Mouse (Mus musculus): ENCODE measurements around the gene Pebp1. TPM values are rescaled to one million over a fixed set of nuclear protein-coding genes. Genes with fewer than 3 reads are reported as not detected.

The Pebp1 gene
- polyA plus RNA-seq, 1 experiment from 2014 or later: 289 TPM

DNA sequence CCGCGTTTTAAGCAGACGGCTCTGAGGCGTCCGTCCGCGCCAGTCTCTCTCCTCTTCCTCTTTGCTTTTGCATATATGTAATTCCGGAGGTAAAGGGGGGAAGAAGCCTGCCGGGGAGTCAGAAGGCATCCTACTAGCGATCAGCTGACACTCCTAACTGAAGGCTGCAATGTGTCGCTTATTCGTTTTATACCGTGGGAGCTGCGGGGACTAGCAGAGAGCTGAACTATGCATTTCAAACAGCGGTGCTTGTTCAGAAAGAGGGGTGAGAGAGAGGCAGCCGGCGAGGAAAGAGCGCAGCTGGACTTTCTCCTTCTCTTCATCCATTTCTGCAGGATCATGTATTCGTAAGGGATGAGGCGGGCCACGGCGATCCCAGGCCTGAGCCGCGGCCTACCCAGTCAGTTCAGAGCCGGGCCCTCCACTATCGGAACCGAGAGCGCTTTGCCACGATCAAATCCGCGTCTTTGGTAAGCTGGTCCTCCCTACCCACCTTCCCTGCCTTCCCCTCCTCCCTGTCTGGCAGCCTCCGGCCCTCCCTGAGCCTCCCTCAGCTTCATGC is 46.6 kb downstream of the Pebp1 start:
- 21% methylated on average over 32 of the region's 32 CpGs for WGBS
- peak; percentile 22 for DNase-seq (ENCODE audit: low spot score)
- H3K4me1 ChIP-seq (ENCODE audit: insufficient read depth, low read depth, low read length): no peaks in the 10 kb centered on the region
- no peak overlapping the region for H3K27ac ChIP-seq (ENCODE audit: low read length)
- peak overlapping the region; percentile 25 for H3K4me3 ChIP-seq (ENCODE audit: low read depth, low read length)
- H3K27me3 ChIP-seq (replicated peaks; ENCODE audit: insufficient read depth, low read length): no peaks in the 10 kb centered on the region
- no peak for ATAC-seq
- no peaks in the 10 kb centered on the region for H3K36me3 ChIP-seq (ENCODE audit: insufficient read depth, low read length)
- TF ChIP-seq EP300 (IDR thresholded peaks at IDR 0.05) (no peak), CTCF (IDR thresholded peaks at IDR 0.05) (no peak)
- no peak overlapping the region for H3K9ac ChIP-seq (replicated peaks; ENCODE audit: low read depth)
- no peaks in the 10 kb centered on the region for H3K9me3 ChIP-seq (ENCODE audit: low read length)
- H3K4me2 ChIP-seq (replicated peaks; ENCODE audit: low read depth, low read length): peak overlapping the region; percentile 43

DNA sequence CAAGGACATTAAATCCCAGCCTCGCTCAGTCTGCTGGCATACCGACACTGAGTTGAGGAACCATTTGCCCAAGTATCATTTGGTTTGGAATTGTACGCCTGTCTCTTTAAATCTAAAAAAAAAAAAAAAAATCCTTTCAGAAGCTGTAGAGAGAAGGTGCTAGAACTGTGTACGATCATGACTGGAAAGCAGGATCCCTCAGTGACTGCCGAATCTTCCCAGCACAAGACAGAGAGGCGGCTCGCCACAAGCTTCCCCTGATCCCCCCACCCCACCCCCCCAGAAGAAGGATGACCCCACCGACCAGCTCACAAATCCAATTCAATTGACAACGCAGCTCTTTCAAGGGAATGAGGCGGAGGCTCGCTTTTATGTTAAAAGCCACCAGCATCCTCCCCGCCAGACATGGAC is 47.1 kb downstream of the Pebp1 start:
- H3K27ac ChIP-seq (ENCODE audit: low read length): no peak overlapping the region
- no peaks in the 10 kb centered on the region for H3K9me3 ChIP-seq (ENCODE audit: low read length)
- no peaks in the 10 kb centered on the region for H3K36me3 ChIP-seq (ENCODE audit: insufficient read depth, low read length)
- no peak for ATAC-seq
- H3K27me3 ChIP-seq (replicated peaks; ENCODE audit: insufficient read depth, low read length): no peaks in the 10 kb centered on the region
- DNase-seq (ENCODE audit: low spot score): no peak
- H3K9ac ChIP-seq (replicated peaks; ENCODE audit: low read depth): no peak overlapping the region
- peak overlapping the region; percentile 25; the same call in 1 of the 2 replicates for H3K4me3 ChIP-seq (ENCODE audit: low read depth, low read length)
- TF ChIP-seq CTCF (IDR thresholded peaks at IDR 0.05): no peak
- H3K4me2 ChIP-seq (replicated peaks; ENCODE audit: low read depth, low read length): peak overlapping the region; percentile 43
- 17% methylated on average over 12 of the region's 12 CpGs for WGBS
- no peaks in the 10 kb centered on the region for H3K4me1 ChIP-seq (ENCODE audit: insufficient read depth, low read depth, low read length)

DNA sequence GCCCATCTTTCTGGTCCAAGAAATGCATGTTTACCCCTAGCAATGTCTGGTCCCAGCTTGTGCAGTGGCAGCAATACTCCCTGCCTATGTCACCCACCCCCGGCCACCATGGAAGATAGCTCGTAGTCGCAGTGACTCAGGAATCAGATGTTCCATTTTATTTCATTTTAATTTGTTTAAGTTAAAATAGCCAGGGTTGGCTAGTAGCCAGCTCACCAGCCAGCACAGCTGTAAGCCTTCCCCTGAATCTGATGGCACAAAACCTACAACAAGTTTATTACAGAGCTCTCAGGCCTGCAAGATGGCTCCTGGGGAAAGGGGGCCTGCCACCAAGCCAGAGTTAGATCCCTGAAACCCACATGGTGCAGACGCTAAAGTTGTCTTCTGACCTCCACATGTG is 48.3 kb downstream of the Pebp1 start:
- DNase-seq (ENCODE audit: low spot score): no peak
- ATAC-seq: no peak
- whole genome bisulfite sequencing: 56% methylated on average over 4 of the region's 4 CpGs
- H3K9me3 ChIP-seq (ENCODE audit: low read length): no peaks in the 10 kb centered on the region
- H3K4me3 ChIP-seq (ENCODE audit: low read depth, low read length): no peak overlapping the region
- H3K4me1 ChIP-seq (ENCODE audit: insufficient read depth, low read depth, low read length): no peaks in the 10 kb centered on the region
- no peak overlapping the region for H3K9ac ChIP-seq (replicated peaks; ENCODE audit: low read depth)
- H3K36me3 ChIP-seq (ENCODE audit: insufficient read depth, low read length): no peaks in the 10 kb centered on the region
- TF ChIP-seq EP300 (IDR thresholded peaks at IDR 0.05) (no peak), CTCF (IDR thresholded peaks at IDR 0.05) (no peak)
- no peaks in the 10 kb centered on the region for H3K27me3 ChIP-seq (replicated peaks; ENCODE audit: insufficient read depth, low read length)
- no peak overlapping the region for H3K27ac ChIP-seq (ENCODE audit: low read length)
- no peak overlapping the region for H3K4me2 ChIP-seq (replicated peaks; ENCODE audit: low read depth, low read length)

DNA sequence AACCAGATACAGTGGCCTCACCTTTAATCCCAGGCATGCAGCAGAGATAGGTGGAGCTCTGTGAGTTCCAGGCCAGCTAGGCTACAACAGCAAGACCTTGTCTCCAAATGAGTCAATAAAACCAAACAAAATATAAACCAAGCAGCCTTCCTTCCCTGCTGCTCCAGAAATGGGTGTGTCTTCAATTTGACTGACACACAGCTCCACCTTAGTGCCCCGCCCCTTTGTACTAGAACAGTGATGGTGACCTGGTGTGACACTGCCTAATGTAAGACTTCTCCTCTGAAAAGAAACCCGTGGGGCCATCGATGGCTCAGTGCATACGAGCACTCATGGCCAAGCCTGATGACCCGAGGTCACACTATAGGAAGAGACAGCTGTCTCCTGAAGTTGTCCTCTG is 50.9 kb downstream of the Pebp1 start:
- H3K9ac ChIP-seq (replicated peaks; ENCODE audit: low read depth): no peak overlapping the region
- no peak overlapping the region for H3K27ac ChIP-seq (ENCODE audit: low read length)
- no peaks in the 10 kb centered on the region for H3K9me3 ChIP-seq (ENCODE audit: low read length)
- DNase-seq (ENCODE audit: low spot score) (no peak), ATAC-seq (no peak)
- H3K36me3 ChIP-seq (ENCODE audit: insufficient read depth, low read length): peaks cover 3% of the 10 kb centered on the region; the same call in 1 of the 2 replicates
- TF ChIP-seq EP300 (IDR thresholded peaks at IDR 0.05) (no peak), CTCF (IDR thresholded peaks at IDR 0.05) (no peak)
- H3K4me2 ChIP-seq (replicated peaks; ENCODE audit: low read depth, low read length): no peak overlapping the region
- no peak overlapping the region for H3K4me3 ChIP-seq (ENCODE audit: low read depth, low read length)
- no peaks in the 10 kb centered on the region for H3K27me3 ChIP-seq (replicated peaks; ENCODE audit: insufficient read depth, low read length)
- no peaks in the 10 kb centered on the region for H3K4me1 ChIP-seq (ENCODE audit: insufficient read depth, low read depth, low read length)
- 61% methylated on average over 5 of the region's 5 CpGs for WGBS

Other genes starting within 250 kb of the Pebp1 start
- gene Suds3, start 171.5 kb downstream of the Pebp1 start, polyA plus RNA-seq (2015; fragmentation: Nextera tagmentation; extraction: Ambion mirVana): 47.1 and 57.8 TPM in 2 replicates
- 55.5 and 67.3 TPM in 2 replicates for gene Taok3, start 167.5 kb downstream of the Pebp1 start, polyA plus RNA-seq (2015; fragmentation: Nextera tagmentation; extraction: Ambion mirVana)
- gene Vsig10, start 31.5 kb upstream of the Pebp1 start, polyA plus RNA-seq (2015; fragmentation: Nextera tagmentation; extraction: Ambion mirVana): 19.7 and 23.7 TPM in 2 replicates
- gene Wsb2, start 69.7 kb upstream of the Pebp1 start, polyA plus RNA-seq (2015; fragmentation: Nextera tagmentation; extraction: Ambion mirVana): 63.7 and 72.0 TPM in 2 replicates
- 17.4 and 18.2 TPM in 2 replicates for gene Rfc5, start 101.4 kb upstream of the Pebp1 start, polyA plus RNA-seq (2015; fragmentation: Nextera tagmentation; extraction: Ambion mirVana)
- 0.04 and 0.08 TPM in 2 replicates for gene Ksr2, start 126.4 kb upstream of the Pebp1 start, polyA plus RNA-seq (2015; fragmentation: Nextera tagmentation; extraction: Ambion mirVana)

Data from lung, postnatal 0 days (tissue).